Mouse (Mus musculus) layer of hippocampus, adult 2 months (tissue): ENCODE results near the gene Rras2. TPM values are rescaled to one million over a fixed set of nuclear protein-coding genes. Genes with fewer than 3 reads are reported as not detected.

Experiments
- DNase-seq, 2 experiments: peaks; one replicate each; pipeline ENCODE4 v3.0.0; 2022; ENCODE audit warnings: low spot score in 2 of 2
- H3K27ac ChIP-seq: fragments of 200-600 bp; 2 replicates; pipeline ENCODE4 v1.8.1; 2022
- H3K4me3 ChIP-seq: fragments of 200-600 bp; 2 replicates; pipeline ENCODE4 v1.8.1; 2022; ENCODE audit warnings: mild to moderate bottlenecking
- CTCF ChIP-seq: fragments of 200-600 bp; conservative IDR thresholded peaks from 2 replicates; pipeline ENCODE4 v1.8.1; 2022; ENCODE audit warnings: antibody characterized with exemption, mild to moderate bottlenecking, moderate library complexity
- total RNA-seq, 2 experiments: library from RNA; stranded (reverse); gene quantifications; 2 replicates each; pipeline ENCODE4 v1.2.3; 2021

Rras2 gene
- total RNA-seq, 2 experiments from 2014 or later: 26.0 to 27.6 TPM

DNA sequence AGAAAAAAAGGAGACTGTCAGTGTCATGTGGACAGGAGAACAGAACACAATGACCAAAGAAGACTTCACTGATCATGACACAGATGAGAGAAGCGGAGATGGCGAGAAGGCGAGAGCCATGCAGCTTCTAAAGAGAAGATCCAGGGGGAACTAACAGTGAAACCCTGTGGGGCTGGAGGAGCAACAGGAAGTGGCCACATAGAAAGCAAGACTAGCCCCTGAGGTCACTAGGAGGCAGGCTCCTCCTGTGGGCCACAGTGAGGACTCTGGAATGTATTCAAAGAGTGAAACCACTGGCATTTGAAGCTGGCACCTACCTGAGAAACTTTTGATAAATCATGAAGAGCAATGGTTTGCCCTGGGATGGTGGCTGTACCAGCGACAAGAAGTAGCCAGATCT, 38.2 kb downstream of the Rras2 start:
- no peak for TF ChIP-seq CTCF
- DNase-seq: no peak
- H3K4me3 ChIP-seq: no peak overlapping the region

DNA sequence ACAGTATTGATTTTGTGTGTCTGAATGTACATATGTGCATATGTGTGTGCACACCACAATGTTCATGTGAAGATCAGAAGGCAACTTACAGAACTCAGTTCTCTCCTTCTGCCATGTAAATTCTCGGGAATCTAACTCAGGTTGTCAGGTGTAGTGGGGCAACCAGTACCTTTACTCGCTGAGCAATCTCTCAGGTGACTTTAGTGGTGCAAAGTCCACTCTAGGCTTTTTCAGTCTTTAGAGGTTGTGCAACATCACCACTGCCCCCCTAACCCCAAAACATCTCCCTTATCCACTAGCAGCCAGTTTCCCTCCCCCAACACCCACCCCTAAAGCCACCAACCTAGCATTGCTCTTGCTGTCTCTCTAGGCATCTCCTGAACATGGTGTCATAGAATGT, 43.0 kb downstream of the Rras2 start:
- no peak overlapping the region for H3K27ac ChIP-seq
- H3K4me3 ChIP-seq: no peak overlapping the region
- no peak for TF ChIP-seq CTCF
- no peak for DNase-seq

More for the DNA sequence above, 38.2 kb downstream of the Rras2 start:
- no peak overlapping the region for H3K27ac ChIP-seq

DNA sequence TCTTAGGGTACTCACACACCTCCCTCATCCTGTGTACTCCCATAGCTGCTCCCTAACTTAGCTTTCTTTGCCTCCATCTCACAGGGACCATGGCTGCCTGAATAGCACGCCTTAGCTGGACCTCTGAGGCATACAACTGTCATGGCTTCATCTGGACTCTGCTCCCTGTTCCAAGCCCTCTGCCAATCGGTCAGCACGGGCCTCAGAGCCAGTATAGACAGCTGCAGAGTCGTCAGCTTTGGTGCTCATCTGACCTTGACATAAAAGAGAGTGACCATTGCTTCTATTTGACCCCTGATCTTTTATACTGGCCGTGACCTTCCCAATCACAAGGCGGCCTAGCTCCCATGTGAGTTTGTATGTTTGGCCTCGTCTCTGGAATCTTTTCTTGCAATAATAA, 43.4 kb downstream of the Rras2 start:
- Histone ChIP-seq H3K4me3 (no peak overlapping the region), H3K27ac (no peak overlapping the region)
- no peak for DNase-seq
- no peak for TF ChIP-seq CTCF

DNA sequence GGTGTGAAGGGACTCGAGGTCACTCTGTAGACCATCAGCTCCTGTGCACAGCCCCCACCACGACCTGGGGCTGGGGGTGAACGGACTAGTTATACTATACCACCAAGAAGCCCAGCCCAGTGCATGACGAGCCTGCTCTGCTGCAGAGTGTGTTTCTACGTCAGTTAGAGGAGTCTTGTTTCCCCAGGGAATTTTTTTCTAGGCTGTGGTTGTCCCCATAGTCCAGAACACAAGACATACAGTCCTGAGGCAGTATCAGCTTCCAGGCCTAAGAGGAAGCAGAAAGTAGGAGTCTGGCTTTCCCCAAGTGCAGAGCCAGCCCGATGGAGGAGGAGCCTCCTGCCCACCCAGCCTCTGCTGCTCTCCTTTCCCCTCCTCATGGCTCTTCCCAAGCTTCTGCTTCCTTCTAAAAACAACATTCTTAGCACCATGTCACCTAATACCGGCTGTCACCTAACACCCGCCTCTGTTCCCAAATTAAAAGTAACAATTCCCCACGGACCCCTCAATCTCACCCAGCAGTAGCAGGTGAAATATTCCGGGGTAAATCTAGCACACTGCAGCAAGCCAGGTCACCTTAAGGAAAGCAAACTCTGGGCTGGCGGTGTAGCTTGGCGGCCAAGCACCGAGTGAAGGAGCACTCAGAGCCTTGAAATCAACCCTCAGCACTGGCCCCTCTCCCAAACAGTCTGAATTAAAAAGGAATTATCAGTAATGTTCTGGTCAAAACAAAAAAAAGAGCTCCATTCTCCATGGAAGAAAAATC, 45.5 kb downstream of the Rras2 start:
- no peak for DNase-seq
- TF ChIP-seq CTCF: no peak
- no peak overlapping the region for H3K4me3 ChIP-seq
- peak overlapping the region; percentile 77 for H3K27ac ChIP-seq

DNA sequence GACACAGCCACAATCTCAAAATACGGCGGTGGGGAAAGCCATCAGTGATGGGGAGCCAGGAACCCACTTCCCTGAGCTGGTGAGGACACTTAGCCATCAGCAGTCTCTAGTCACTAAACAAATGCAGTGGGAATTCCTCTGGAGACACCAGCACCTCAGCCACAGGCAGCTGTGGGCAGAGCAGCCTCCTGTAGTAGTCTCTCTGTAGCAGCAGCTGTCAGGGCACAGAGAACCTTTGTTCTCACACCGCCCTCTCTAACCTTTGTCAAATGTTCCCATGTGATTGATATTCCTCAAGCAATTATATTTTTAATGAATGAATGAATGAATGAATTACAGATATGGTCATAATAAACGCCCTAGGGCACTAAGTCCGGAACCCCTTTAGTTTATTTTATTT, 46.2 kb downstream of the Rras2 start:
- H3K27ac ChIP-seq: peak overlapping the region; percentile 77
- no peak overlapping the region for H3K4me3 ChIP-seq
- TF ChIP-seq CTCF: no peak
- no peak for DNase-seq

DNA sequence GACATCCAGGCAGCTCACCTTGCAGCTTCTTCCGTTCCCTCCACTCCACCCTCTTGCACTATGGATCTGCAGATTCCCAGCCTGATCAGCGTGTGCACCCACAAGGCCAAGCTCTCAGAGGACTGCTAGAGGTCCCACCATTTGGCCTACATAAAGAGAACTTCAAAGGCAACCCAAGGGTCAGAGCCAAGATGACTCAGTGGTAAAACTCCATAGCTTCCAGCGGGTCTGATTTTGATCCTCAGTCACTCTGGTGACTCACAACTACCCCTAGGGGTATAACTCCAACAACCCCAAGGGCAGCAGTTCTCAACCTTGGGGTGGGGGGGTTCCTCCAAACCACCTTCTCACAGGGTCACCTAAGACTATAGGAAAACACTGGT, 47.1 kb downstream of the Rras2 start:
- H3K4me3 ChIP-seq: no peak overlapping the region
- 0 out of 2 replicates have a peak, but pooled peaks have one; percentile 4 for TF ChIP-seq CTCF
- H3K27ac ChIP-seq: no peak overlapping the region; the same call in 1 of the 2 replicates
- no peak for DNase-seq

DNA sequence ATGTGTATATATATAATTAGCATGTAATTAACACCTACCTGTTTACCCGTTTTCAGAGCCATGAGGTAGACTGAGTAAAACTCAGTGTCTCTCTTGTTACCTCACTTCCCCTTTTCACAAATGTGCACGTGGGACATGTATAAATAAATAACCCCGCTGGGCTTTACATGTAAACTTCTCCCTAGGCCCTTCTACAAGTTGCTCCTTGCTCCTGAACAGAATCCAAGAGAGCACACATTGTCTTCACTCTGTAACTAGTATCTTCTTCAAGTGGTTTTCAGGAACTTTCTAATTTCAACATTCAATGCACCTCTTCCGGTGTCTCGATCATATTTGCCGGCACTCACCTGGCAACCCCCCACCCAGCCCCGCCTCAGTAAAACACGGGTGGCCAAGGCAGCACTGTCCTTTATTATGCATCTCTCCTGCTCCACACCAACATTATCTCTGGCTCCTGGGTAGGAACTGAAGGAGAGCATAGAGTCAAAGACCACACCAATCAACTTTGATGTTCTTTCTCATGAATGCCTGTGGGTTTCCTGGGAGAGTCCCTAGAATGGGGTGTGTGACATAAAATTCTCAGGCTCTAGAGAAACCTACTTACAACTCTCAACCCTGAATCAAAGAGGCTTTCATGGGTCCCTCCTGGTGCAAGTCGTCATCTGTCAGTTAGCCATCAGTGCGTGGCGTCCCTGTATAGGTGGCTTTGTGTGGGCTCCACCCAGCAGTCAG, 47.7 kb downstream of the Rras2 start:
- Histone ChIP-seq H3K27ac (no peak overlapping the region; the same call in 1 of the 2 replicates), H3K4me3 (no peak overlapping the region)
- TF ChIP-seq CTCF: no peak
- no peak for DNase-seq

DNA sequence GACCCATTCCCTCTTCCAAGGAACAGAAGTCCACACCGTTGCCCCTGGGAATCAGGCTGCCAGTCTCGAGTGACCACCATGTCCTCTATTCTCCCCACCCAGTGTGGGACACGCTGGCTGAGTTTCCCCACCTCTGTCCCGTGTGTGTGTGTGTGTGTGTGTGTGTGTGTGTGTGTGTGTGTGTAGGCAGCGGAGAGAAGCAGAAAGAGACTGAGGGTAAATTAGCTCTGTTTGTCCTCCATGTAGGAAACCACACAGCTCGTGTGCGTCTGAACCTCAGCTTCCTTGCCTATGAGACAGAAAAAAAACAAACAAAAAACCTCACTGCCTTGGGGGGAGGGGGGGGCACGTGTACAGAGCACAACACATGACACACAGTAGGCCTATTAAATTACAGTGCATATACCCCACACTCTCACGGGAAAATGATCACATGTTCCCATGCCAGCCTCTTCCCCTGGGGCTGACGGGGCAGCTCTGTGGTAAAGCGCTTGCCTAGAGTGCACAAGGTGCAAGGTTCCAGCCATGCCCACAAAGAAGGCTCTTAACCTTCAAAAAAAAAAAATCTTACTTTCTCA, 48.5 kb downstream of the Rras2 start:
- Histone ChIP-seq H3K27ac (no peak overlapping the region), H3K4me3 (no peak overlapping the region)
- DNase-seq: no peak
- TF ChIP-seq CTCF: no peak

DNA sequence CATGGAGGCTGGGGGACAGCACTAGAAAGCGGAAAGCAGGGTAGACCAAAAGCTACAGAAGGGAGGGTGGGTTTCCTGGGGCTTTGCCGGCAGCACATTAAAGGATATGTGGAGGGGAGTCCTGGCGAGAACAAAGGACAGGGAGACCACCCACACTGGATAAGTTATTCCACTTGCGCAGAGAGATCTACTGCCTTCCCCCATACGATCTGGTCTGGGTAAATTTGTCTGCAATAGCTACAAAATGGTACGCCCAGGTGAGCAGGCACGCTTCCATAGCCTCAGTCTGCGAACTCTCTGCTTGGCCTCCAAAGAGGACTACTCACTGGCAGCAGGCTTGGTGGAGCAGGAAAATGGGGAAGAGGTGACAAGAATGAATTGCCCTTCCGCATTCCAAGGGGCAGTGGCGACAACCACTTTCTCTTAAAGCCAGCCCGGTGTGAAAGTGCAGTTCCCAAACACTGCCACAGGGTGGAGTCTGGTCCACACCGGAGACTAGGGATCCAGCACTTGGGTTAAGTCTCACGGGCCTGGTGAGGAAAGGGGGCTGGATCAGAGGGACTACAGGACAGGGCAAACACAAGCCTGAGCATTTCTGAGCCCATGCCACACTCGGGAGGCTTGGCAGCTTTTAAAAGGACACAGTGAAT, 50.9 kb downstream of the Rras2 start:
- H3K4me3 ChIP-seq: peak overlapping the region; percentile 43
- peak overlapping the region; percentile 84 for H3K27ac ChIP-seq
- TF ChIP-seq CTCF: peak; percentile 99

DNA sequence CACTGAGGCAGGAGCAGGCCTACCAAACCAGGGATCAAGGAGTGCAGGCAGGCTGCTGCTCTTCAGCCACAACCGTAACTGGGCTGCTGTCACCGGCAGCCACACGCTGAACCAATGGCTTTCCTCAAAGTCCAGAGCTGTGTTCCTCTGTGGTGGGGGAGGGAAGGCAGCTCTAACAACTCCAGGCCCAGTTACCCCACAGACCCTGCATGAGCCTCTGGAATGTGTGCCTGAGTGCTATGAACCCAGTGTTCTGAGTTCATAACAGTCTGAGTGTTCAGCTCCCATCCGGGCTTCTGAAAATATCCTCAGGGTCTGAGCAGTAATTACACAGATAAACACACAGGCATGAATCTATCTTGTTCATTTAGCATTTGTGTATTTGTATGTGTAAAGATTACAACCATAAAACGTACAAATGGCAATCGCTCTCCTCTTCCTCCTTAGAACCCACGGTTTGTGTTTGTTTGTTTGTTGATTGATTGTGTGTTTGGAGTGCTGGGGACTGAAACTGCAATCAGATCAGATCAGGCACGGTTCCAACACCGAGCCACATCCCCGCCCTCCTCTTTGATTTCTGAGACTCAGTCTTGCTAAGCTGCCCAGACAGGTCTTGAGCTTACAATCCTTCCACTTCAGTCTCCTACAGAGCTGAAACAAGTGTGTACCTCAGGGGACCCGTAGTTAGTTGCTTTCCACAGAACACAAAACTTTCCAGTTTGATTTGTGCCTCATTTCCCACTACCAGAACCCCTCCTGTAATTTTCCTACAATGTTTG, 52.0 kb downstream of the Rras2 start:
- H3K27ac ChIP-seq: peak overlapping the region; percentile 84
- no peak for TF ChIP-seq CTCF
- no peak overlapping the region for H3K4me3 ChIP-seq
- DNase-seq: no peak

More for the DNA sequence above, 50.9 kb downstream of the Rras2 start:
- DNase-seq: peak; percentile 58 to 85

DNA sequence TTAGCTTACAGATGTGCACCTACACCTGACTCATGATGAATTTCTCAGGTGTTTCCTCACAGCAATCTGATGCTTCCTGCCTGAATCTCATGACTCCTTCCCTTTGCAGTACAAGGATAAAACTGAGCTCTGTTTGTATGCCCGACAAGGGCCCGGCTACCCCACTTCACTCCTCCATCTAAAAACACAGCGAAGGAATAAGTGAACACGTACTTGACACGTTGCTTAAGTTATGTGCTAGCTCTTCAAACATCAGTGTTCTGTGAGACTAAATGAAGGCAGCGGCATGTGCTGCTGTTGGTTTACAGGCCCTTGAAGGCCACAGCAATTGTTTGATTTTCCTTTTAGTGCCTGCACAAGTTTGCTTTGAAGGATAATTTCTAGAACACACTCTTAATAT, 53.6 kb downstream of the Rras2 start:
- DNase-seq: no peak
- H3K4me3 ChIP-seq: no peak overlapping the region
- H3K27ac ChIP-seq: peak overlapping the region; percentile 76
- TF ChIP-seq CTCF: no peak

DNA sequence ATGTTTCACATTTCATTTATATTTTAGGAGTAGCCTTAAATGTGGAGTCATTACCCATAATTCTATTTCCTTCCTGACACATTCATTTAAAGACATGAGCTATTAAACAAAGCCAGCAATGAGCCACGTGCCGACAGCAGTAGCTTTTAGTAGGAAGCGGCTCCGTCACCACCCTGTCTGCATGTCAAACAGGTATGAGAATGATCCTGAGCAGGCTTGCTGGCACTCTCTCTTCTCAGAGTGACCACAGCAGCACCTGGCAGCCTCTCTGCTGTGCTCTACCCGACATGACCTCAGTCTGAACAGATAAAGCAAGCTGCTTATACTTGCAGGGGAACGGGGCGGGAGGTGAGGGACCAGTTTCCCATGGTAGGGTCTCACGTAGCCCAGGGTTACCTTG, 54.0 kb downstream of the Rras2 start:
- no peak for TF ChIP-seq CTCF
- H3K4me3 ChIP-seq: no peak overlapping the region
- no peak for DNase-seq
- H3K27ac ChIP-seq: peak overlapping the region; percentile 76
